Comparison of ENCODE assay signal across 7 mouse cellular contexts in genomic region chr6:91284521-91285449, GRCm38 (mm10).
DNase-seq lines count a peak whose midpoint lies in the region; ATAC-seq and TF ChIP-seq lines count a peak whose summit lies in the region.

No protein-coding gene starts in this region.

- 8% methylated on average over 35 of the region's 35 CpGs for WGBS in lung, adult 2 months
- WGBS in embryonic facial prominence, embryonic 14.5 days, result 4% methylated on average over 35 of the region's 35 CpGs
- 3% methylated on average over 35 of the region's 35 CpGs for WGBS in hindbrain, embryonic 16.5 days
- 2% methylated on average over 35 of the region's 35 CpGs for WGBS in midbrain, embryonic 14.5 days

- no peak for TF ChIP-seq POLR2A in lung, adult 2 months (IDR thresholded peaks at IDR 0.05; ENCODE audit: borderline replicate concordance, extremely low read depth, low read depth, low read length)

- peak overlapping the region; percentile 51 for H3K9ac ChIP-seq in embryonic facial prominence, embryonic 14.5 days (ENCODE audit: low read depth, low read length)
- H3K9ac ChIP-seq in hindbrain, embryonic 16.5 days (ENCODE audit: low read depth, low read length), result peak overlapping the region; percentile 56
- peak overlapping the region; percentile 64 for H3K9ac ChIP-seq in midbrain, embryonic 14.5 days (replicated peaks; ENCODE audit: low read length)

- peaks cover 7% of the 10 kb centered on the region; the same call in 1 of the 2 replicates for H3K4me1 ChIP-seq in lung, adult 2 months (ENCODE audit: control insufficient read depth, insufficient read depth, low read length)
- peaks cover 12% of the 10 kb centered on the region; the same call in 1 of the 2 replicates for H3K4me1 ChIP-seq in embryonic facial prominence, embryonic 14.5 days (ENCODE audit: control insufficient read depth, insufficient read depth, low read length)
- peaks cover 23% of the 10 kb centered on the region for H3K4me1 ChIP-seq in hindbrain, embryonic 16.5 days (ENCODE audit: control insufficient read depth, insufficient read depth, low read depth, low read length)
- peaks cover 25% of the 10 kb centered on the region for H3K4me1 ChIP-seq in midbrain, embryonic 14.5 days (ENCODE audit: control insufficient read depth, insufficient read depth, low read length)

- H3K9me3 ChIP-seq in embryonic facial prominence, embryonic 14.5 days (ENCODE audit: control insufficient read depth, low read length), result no peaks in the 10 kb centered on the region
- H3K9me3 ChIP-seq in hindbrain, embryonic 16.5 days (ENCODE audit: control insufficient read depth, low read length), result no peaks in the 10 kb centered on the region
- no peaks in the 10 kb centered on the region for H3K9me3 ChIP-seq in midbrain, embryonic 14.5 days (ENCODE audit: control insufficient read depth, low read length)

- no peaks in the 10 kb centered on the region for H3K36me3 ChIP-seq in embryonic facial prominence, embryonic 14.5 days (ENCODE audit: control insufficient read depth, insufficient read depth, low read length)
- H3K36me3 ChIP-seq in hindbrain, embryonic 16.5 days (ENCODE audit: control insufficient read depth, insufficient read depth, low read length), result no peaks in the 10 kb centered on the region
- no peaks in the 10 kb centered on the region for H3K36me3 ChIP-seq in midbrain, embryonic 14.5 days (ENCODE audit: control insufficient read depth, insufficient read depth, low read length)

- TF ChIP-seq CTCF in lung, adult 2 months (IDR thresholded peaks at IDR 0.05; ENCODE audit: insufficient read depth, low read length), result no peak

- peak overlapping the region; percentile 61 for H3K4me2 ChIP-seq in embryonic facial prominence, embryonic 14.5 days (ENCODE audit: low read depth, low read length)
- H3K4me2 ChIP-seq in hindbrain, embryonic 16.5 days (ENCODE audit: low read length), result peak overlapping the region; percentile 83
- peak overlapping the region; percentile 72 for H3K4me2 ChIP-seq in midbrain, embryonic 14.5 days (ENCODE audit: low read length)

- no peak overlapping the region for H3K27ac ChIP-seq in embryonic facial prominence, embryonic 14.5 days (replicated peaks; ENCODE audit: low read depth, low read length)
- H3K27ac ChIP-seq in hindbrain, embryonic 16.5 days (ENCODE audit: low read depth, low read length), result peak overlapping the region; percentile 78
- peak overlapping the region; percentile 85 for H3K27ac ChIP-seq in midbrain, embryonic 14.5 days (replicated peaks; ENCODE audit: low read depth, low read length)

- DNase-seq in lung, adult 2 months, result peak; percentile 38
- no peak for DNase-seq in lung, postnatal 4 days
- DNase-seq in embryonic facial prominence, embryonic 14.5 days (ENCODE audit: low spot score), result peak; percentile 61
- peak; percentile 93 for DNase-seq in midbrain, embryonic 14.5 days
- no peak for DNase-seq in T-cell, adult 2 months (ENCODE audit: low spot score)

- peak; percentile 23 for ATAC-seq in embryonic facial prominence, embryonic 14.5 days (ENCODE audit: low read depth)
- ATAC-seq in hindbrain, embryonic 16.5 days, result peak; percentile 67
- peak; percentile 71 for ATAC-seq in midbrain, embryonic 14.5 days (ENCODE audit: low FRiP score, low TSS enrichment)
- ATAC-seq in CD4-positive, CD25-positive, alpha-beta regulatory T cell, adult 4 months, result no peak

- H3K27me3 ChIP-seq in embryonic facial prominence, embryonic 14.5 days (replicated peaks; ENCODE audit: control insufficient read depth, insufficient read depth, low read length), result peaks cover 67% of the 10 kb centered on the region
- H3K27me3 ChIP-seq in hindbrain, embryonic 16.5 days (replicated peaks; ENCODE audit: control insufficient read depth, insufficient read depth, low read length), result peaks cover 3% of the 10 kb centered on the region
- peaks cover 4% of the 10 kb centered on the region; the same call in 1 of the 2 replicates for H3K27me3 ChIP-seq in midbrain, embryonic 14.5 days (ENCODE audit: control insufficient read depth, insufficient read depth, low read length)

- H3K4me3 ChIP-seq in lung, adult 2 months (replicated peaks; ENCODE audit: extremely low read depth, low read depth, low read length), result peak overlapping the region; percentile 6
- peak overlapping the region; percentile 33 for H3K4me3 ChIP-seq in embryonic facial prominence, embryonic 14.5 days (ENCODE audit: low read depth, low read length)
- peak overlapping the region; percentile 36 for H3K4me3 ChIP-seq in hindbrain, embryonic 16.5 days (ENCODE audit: low read length)
- H3K4me3 ChIP-seq in midbrain, embryonic 14.5 days (replicated peaks; ENCODE audit: low read depth, low read length), result peak overlapping the region; percentile 30

Comparison
In these comparisons a context has a peak if more than half of its experiments do, and no peak if none do; other contexts are left out.
1. DNase-seq: peak in lung, adult 2 months (single experiment), embryonic facial prominence, embryonic 14.5 days (single experiment) and midbrain, embryonic 14.5 days (single experiment); none in lung, postnatal 4 days (0 of 2) and T-cell, adult 2 months (single experiment).
2. Peak in every context shown above with its lines, with median percentiles within 50 percentile points of each other: H3K4me3 ChIP-seq, H3K4me2 ChIP-seq and H3K9ac ChIP-seq.